Mouse (Mus musculus) testis, adult 2 months (tissue): ENCODE measurements around the gene Ankrd65.

ENCODE experiments used
- CTCF ChIP-seq: fragments of 200-500 bp; IDR thresholded peaks from 2 replicates; pipeline ENCODE4 v1.5.1; 2012; ENCODE audit warnings: low read depth, mild to moderate bottlenecking, inconsistent platforms, low read length, moderate library complexity; ENCODE audit not compliant: control insufficient read depth, insufficient read depth, insufficient replicate concordance
- POLR2A ChIP-seq: fragments of 200-500 bp; IDR thresholded peaks from 2 replicates; pipeline ENCODE4 v1.6.1; 2012; ENCODE audit warnings: low read depth, mild to moderate bottlenecking, inconsistent platforms, low read length, moderate library complexity; ENCODE audit not compliant: control insufficient read depth

GRCm38 (mm10) chr4:155769880-155770512 lies 20.2 kb upstream of the Ankrd65 start:
- TF ChIP-seq CTCF (peak; percentile 99), POLR2A (peak; percentile 73)
